Mouse (Mus musculus): ENCODE measurements around the gene Copb2. TPM values are rescaled to one million over a fixed set of nuclear protein-coding genes. Genes with fewer than 3 reads are reported as not detected.

The Copb2 gene
- total RNA-seq, 2 experiments from 2014 or later: 99.9 to 101 TPM

DNA sequence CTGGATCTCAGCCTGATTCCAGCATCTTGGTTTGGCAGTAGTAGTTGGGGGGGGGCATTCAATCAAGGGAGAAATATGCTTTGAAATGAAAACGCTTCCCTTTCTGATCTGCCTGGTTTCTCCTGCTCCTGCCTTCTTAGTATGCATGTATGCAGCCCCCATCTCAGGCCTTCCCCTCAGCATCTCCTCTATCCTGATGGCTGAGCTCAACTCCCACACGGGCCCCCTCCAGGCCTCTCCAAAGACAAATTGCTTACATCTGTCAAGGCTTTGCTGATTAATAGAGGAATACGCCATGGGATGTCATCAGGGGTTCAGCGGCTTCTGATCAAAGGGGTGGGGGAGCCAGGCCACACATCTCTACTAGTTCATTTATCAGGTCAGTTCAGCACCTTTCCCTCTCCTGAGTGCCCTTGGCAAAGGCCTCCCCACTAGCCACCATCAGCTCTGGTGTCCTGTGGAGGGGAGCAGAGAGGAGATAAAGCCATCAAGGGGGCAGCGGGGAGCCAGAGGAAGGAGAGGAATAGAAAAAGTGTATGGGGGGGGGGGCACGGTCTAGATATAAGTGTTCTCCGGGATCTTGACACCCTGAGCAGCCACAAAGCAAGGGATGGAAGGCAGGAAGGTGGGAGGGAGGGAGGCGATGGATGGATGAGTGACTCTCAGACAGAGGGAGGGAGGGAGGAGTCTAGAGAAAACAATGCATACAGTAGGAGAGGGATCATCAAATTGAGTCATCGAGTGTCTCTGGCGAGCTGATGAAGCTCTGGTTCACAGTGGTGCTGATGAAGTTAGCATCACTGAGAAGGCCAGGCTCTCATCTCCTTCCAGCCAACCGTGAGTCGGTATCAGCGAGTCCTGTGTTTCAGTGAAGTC, 70.0 kb downstream of the Copb2 start:
- DNase-seq (ENCODE audit: low spot score in 2 of 2): no peak

Other genes starting within 250 kb of the Copb2 start
- gene Rbp1, start 140.8 kb upstream of the Copb2 start, total RNA-seq (2021): 1 to 10 TPM; 7.4 to 7.8 TPM
- under 1 TPM in 1 of 2 experiments, not detected in 1; 0.54 TPM for gene Rbp2, start 77.6 kb upstream of the Copb2 start, total RNA-seq (2021)
- 10 to 100 TPM; 35.3 to 39.0 TPM for gene Mrps22, start 37.9 kb downstream of the Copb2 start, total RNA-seq (2021)